Mouse (Mus musculus) adrenal gland (tissue): ENCODE measurements around the gene 2810021J22Rik.

Experiments
- intact Hi-C: fragments of 180-260 bp; cut with DNase I; formaldehyde crosslinking; loops from one replicate; pipeline ENCODE4 v1.15.1; 2025

The 2810021J22Rik gene

DNA sequence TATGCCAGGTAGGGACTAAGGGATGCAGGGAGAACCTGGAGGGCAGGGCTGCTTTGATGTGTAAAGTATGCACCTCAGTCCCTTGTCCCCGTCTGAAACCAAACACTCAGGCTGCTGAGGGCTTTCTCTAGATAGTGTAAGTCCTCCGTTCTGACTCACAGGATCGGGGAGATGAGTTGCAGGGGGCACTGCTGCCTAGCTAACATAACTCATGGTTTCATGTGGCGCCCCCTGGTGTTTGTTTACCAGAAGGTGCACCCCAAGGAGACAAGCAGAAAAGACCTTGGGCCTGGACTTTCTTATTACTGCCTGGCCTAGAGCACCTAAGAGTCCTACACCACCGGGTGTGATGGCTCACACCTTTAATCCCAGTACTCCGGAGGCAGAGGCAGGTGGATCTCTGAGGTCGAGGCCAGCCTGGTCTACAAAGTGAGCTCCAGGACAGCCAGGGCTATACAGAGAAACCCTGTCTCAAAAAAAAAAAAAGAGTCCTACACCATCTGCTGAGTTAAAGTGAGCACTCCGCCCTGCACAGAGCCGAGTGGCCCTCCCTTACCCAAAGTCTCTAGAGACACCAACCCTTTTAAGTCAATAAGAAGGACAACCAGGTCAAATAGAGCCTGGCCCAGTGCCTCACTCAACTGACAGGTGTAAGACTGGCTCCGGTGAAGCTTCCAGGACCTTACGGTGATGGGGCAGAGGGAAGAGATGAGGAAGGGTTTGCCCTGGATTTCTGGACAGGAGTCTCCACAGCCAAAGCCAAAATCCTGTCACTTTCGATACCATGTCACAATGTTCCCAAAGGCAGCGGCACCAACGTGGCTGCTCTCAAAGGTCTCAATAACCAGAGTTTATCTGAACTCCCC, 50.1 kb downstream of the 2810021J22Rik start:
- intact Hi-C loops = no loop called here

DNA sequence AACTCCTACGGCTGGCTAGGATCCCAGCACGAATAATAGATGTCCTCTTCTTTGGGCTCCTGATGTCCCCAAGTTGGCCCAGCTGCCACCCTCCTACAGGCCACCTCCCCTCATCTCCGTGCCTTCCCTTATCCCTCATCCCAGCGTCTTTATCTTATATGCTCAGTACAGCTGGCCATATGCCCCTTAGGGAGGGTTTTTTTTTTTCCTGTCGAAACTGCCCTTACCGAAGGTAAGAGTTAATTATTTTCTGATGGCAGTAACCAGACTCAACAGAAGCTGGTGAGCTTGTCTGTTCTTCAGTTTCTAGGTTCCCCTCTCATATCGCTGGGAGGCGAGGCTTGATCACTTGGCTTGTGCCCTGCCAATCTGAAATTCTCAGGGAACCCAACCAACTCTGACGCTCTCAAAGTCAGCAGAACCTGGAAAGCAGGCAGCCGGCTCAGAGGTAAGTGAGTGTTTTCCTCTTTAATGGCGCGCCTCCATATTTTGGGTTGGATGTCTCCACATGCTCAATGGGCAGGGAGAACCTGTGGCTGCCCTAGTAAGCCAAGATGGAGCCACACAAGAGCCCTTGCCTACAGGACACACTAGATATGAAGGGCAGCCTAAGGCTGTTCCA, 50.8 kb downstream of the 2810021J22Rik start, which contains the start of gene Btnl10:
Gene Btnl10 (plus strand): TSS at position 164 of the 622 bp plus-strand sequence.
- intact Hi-C loops = no loop called here

DNA sequence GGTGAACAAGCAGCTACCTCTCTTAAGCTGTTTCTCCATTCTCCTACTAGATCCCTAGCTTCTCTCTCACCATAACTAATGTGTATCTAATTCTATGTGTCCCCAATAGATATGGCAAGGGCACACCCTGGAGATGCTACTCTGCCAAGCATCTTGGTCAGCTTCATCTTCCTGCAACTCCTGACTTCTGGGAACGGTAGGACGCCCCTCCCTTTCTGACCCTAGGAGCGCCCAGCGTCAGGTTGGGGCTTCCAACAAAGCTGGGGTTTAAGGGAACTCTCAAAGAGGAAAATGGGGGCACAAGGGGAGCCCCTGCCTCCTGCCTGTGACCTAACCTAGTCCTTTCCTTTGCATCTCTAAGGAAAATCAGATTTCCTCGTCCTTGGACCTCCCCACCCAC, 51.7 kb downstream of the 2810021J22Rik start:
- intact Hi-C loops = no loop called here

DNA sequence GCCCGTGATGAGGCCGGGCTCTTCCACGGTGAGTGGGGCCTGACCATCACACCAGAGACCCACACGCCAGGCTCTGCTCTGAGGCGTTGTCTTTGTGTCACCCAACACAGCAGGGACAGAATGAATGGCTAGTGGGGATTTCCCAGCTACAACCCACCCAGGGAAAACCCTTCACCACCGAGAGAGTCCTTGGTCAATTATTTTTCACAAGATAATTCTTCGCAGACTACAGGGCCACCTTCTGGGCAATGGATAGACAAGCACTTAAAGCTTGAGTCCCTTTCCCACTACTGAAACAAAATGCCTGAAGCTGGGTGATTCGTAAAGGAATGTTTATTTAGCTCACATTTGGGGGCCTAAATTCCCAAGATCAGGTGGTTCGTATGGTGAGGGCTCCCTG, 55.4 kb downstream of the 2810021J22Rik start:
- intact Hi-C loops = no loop called here

DNA sequence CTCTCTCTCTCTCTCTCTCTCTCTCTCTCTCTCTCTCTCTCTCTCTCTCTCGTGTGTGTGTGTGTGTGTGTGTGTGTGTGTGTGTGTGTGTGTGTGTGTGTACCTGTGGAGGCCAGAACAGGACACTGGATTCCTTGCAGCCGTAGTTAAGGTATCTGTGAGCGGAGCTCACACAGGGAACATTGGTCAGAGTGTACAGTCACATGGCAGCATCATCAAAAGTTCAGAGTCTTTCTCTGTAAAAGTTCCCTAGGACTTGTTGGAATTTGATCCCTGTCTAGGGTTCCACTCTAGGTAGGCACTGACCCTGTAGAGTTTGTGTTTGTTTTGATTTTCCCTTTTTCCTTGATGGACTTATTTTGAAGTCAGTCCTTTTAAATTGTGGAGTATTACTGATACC, 59.6 kb downstream of the 2810021J22Rik start:
- intact Hi-C loops = no loop called here

DNA sequence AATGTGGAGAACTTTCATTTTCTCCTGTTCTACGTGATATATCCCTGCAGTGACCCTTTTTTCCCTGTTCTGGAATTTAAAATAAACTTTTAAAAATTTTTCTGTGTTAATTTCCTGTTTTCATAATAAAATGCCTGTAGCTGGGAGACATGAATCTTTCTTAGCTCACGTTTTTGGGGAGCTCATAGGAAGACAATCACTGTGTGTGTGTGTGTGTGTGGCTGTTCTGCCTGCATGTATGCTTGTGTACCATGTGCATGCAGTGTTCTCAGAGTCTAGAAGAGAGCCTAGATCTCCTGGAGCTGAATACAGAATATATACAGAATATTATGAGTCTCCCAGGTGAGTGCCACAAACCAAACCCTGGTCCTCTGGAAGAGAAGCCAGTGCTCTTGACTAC, 60.0 kb downstream of the 2810021J22Rik start:
- intact Hi-C loops = no loop called here

DNA sequence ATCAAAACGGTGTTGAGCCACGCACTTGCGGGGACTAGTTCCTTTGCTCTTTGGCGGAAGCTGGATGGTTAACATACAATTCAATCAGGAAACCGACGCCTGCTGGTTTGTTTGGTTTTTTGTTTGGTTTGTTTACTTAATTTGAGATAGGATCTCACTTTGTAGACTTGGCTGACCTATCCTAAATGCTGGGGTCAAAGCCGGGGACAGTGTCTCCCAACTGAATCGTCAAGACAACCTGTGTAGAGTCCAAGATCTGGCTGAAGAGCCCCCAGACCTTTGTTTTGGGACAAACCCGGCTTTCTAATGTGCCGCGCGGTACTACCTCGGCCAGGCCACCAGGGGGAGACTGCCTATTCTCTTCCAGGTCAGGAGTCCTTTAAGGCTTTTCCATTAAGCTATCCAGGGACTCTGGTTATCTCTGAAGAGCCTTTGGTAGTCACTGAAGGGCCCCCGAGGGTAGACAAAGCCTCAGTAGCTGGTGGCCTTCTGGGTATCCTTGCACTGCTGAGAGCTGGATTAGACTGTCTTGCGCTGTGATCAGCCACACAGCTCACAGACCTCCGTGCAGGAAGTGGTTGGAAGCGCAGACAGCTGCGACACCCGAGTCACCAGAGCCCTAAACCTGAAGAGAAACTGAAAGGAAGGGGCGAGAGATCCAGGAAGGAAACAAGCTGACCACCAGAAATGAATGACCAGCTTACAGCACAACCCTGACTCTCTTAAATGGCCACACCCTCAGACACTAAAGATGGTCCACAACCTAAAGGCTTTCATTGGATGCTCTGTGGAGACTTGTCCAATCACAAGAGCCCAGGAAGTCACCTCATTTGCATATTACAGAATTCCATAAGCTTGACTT, 61.0 kb downstream of the 2810021J22Rik start:
- intact Hi-C loops = no loop called here

DNA sequence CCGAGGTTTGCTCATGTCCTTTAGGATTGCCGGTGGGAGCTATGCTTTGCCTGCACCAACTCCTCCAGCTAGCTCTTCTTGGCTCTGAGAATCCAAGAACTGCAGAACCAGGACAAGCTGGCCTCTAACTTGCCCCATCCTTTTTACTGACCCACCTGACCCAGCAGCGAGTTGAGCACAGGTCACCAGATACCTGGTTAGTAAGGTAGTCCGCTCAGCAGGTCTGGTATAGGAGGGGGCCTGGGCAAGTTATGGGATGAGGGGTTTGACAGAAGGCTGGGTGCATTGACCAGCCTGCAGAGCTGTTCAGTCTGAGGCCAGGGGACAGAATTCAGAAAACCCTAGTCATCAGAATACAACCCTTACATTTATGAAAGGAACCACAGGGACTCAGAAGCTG, 62.0 kb downstream of the 2810021J22Rik start:
- intact Hi-C loops = no loop called here

DNA sequence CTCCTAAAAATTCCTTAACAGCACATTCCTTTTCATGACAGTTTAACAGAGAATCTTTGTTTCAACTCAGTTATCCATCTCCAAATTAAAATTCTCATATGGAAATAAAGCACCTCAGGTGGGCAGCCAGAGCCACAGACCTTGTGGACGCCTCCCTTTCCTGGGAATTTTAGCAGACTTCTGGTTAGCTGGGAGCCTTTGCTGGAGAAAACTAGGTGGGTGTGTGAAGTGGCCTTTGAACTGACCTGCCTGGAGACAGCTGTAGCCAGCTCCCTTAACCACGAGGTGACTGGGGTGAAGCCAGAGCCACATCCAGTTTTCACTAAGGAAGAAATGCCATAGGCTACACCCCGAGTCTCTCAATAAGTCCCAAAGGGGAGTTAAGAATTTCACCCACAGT, 62.6 kb downstream of the 2810021J22Rik start:
- intact Hi-C loops = no loop called here

DNA sequence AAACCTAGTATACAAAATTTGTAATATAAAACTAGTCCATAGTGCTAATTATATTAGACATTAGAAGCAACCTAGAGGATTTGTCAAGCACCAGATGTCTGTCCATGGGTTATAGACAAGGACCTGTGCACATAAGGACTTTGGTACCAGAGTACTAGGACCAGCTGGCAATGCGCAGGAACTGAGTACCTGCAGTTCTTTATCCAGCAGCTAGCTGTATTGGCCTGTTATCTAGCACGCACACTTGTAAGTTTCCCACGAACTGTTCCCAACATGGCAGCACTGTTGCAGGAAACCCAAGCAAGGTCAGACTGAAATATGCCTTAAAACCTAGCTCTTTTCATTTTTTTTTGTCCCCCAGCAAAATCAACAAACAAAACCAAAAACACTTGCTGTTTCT, 63.2 kb downstream of the 2810021J22Rik start:
- intact Hi-C loops = no loop called here

DNA sequence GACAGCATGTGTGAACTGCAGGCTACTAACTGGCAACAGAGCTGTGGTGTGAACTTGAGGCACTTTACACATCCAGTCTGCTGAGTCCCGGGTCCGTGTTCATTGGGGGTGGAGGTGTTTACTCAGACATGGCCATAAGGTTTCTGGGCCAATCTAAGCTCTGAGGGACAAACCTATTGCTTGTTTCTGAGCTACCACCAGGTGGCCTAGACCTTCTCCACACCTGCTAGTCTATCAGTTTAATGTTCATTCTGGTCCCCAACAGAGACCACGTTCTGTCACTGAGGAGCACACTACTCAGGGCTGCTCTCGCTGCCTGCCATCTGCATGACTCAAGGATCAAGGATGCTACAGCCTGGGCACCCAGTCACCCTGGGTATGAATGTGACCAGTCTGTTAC, 64.6 kb downstream of the 2810021J22Rik start:
- intact Hi-C loops = no loop called here
